In the genomic region with DNA sequence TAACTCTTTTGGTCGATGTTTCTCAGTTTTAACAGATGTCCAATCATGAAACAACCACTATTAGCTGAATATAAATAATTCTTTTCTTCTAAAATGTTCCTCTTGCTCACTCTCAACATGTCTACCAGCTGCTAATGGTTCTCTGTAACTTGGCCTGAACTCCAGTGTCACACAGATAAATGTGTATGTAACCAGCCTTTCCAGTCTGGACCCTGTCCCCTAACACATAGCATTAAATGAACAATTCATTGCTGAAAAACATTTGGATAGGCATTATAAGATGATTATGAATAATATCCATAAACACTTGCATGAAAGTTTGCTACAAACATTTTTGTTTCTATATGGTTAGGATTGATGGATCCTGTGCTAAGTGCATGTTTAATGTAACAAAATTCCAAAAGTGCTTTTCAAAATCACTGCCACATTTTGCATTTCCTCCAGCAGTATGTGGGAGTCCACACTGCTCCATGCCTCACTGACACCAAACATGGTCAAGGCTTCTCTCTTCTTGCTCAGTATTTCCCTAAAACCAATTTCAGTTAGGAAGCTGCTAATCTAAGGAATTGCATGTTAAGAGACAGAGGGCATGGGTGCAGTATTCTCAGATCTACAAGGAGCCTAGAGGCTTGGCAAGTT, we compare ENCODE assay signal across 14 mouse cellular contexts.
DNase-seq lines count a peak whose midpoint lies in the region; ATAC-seq and TF ChIP-seq lines count a peak whose summit lies in the region.
"Had no signal": no experiment of that assay in that cellular context is flagged by ENCODE, and none has a peak within 500 bp of the region (broad histone marks: within the 10 kb centered on the region; RNA-seq: fewer than 3 reads in every experiment).

No protein-coding gene starts in this region.

- no peaks in the 10 kb centered on the region for H3K9me3 ChIP-seq in lung, embryonic 14.5 days (ENCODE audit: low read depth, low read length)
- no peaks in the 10 kb centered on the region for H3K9me3 ChIP-seq in midbrain, embryonic 11.5 days (ENCODE audit: control insufficient read depth, low read length)
- H3K9me3 ChIP-seq in midbrain, embryonic 16.5 days (replicated peaks; ENCODE audit: control insufficient read depth, low read length, poor library complexity, severe bottlenecking) = no peaks in the 10 kb centered on the region
- no peaks in the 10 kb centered on the region for H3K9me3 ChIP-seq in stomach, embryonic 15.5 days
- H3K9me3 ChIP-seq: embryonic facial prominence, embryonic 10.5 days; forebrain, embryonic 10.5 days; forebrain, embryonic 15.5 days; heart, embryonic 13.5 days had no signal

- no peak overlapping the region for H3K4me3 ChIP-seq in lung, embryonic 14.5 days (ENCODE audit: low read depth, low read length)
- no peak overlapping the region for H3K4me3 ChIP-seq in midbrain, embryonic 11.5 days (ENCODE audit: low read depth, low read length)
- H3K4me3 ChIP-seq in midbrain, embryonic 16.5 days (ENCODE audit: low read depth, low read length) = no peak overlapping the region
- no peak overlapping the region for H3K4me3 ChIP-seq in stomach, embryonic 15.5 days (replicated peaks)
- H3K4me3 ChIP-seq: embryonic facial prominence, embryonic 10.5 days; erythroblast, embryonic 14.5 days; forebrain, embryonic 10.5 days; forebrain, embryonic 15.5 days; heart, embryonic 13.5 days had no signal

- no peaks in the 10 kb centered on the region for H3K36me3 ChIP-seq in lung, embryonic 14.5 days (ENCODE audit: insufficient read depth)
- H3K36me3 ChIP-seq in midbrain, embryonic 11.5 days (ENCODE audit: control insufficient read depth, insufficient read depth, low read length) = no peaks in the 10 kb centered on the region
- H3K36me3 ChIP-seq in midbrain, embryonic 16.5 days (ENCODE audit: control insufficient read depth, insufficient read depth, low read length) = no peaks in the 10 kb centered on the region
- H3K36me3 ChIP-seq in stomach, embryonic 15.5 days = no peaks in the 10 kb centered on the region
- H3K36me3 ChIP-seq: embryonic facial prominence, embryonic 10.5 days; forebrain, embryonic 10.5 days; forebrain, embryonic 15.5 days; heart, embryonic 13.5 days had no signal

- WGBS in lung, embryonic 14.5 days = 33% methylated on average over 1 of the region's 1 CpGs
- 66% methylated on average over 1 of the region's 1 CpGs for WGBS in midbrain, embryonic 11.5 days
- WGBS in midbrain, embryonic 16.5 days = 73% methylated on average over 1 of the region's 1 CpGs
- WGBS in stomach, embryonic 15.5 days = 18% methylated on average over 1 of the region's 1 CpGs

- peak overlapping the region; percentile 86 for H3K27ac ChIP-seq in lung, embryonic 14.5 days (ENCODE audit: low read depth)
- no peak overlapping the region for H3K27ac ChIP-seq in midbrain, embryonic 11.5 days (ENCODE audit: low read depth, low read length)
- no peak overlapping the region for H3K27ac ChIP-seq in midbrain, embryonic 16.5 days (ENCODE audit: low read length)
- H3K27ac ChIP-seq in stomach, embryonic 15.5 days = peak overlapping the region; percentile 60
- H3K27ac ChIP-seq: embryonic facial prominence, embryonic 10.5 days; forebrain, embryonic 10.5 days; forebrain, embryonic 15.5 days; heart, embryonic 13.5 days had no signal

- no peak overlapping the region for H3K9ac ChIP-seq in lung, embryonic 14.5 days
- no peak overlapping the region for H3K9ac ChIP-seq in midbrain, embryonic 11.5 days (ENCODE audit: low read length)
- no peak overlapping the region for H3K9ac ChIP-seq in midbrain, embryonic 16.5 days (ENCODE audit: low read depth, low read length)
- H3K9ac ChIP-seq in stomach, embryonic 15.5 days = no peak overlapping the region
- H3K9ac ChIP-seq: forebrain, embryonic 15.5 days; heart, embryonic 13.5 days had no signal

- no peaks in the 10 kb centered on the region for H3K27me3 ChIP-seq in lung, embryonic 14.5 days (ENCODE audit: insufficient read depth, low read length)
- H3K27me3 ChIP-seq in midbrain, embryonic 11.5 days (ENCODE audit: control insufficient read depth, insufficient read depth, low read length) = no peaks in the 10 kb centered on the region
- no peaks in the 10 kb centered on the region for H3K27me3 ChIP-seq in midbrain, embryonic 16.5 days (ENCODE audit: control insufficient read depth, insufficient read depth, low read depth, low read length)
- no peaks in the 10 kb centered on the region for H3K27me3 ChIP-seq in stomach, embryonic 15.5 days (replicated peaks)
- H3K27me3 ChIP-seq: forebrain, embryonic 15.5 days; heart, embryonic 13.5 days had no signal

- no peak overlapping the region for H3K4me2 ChIP-seq in lung, embryonic 14.5 days
- no peak overlapping the region for H3K4me2 ChIP-seq in midbrain, embryonic 11.5 days
- no peak overlapping the region for H3K4me2 ChIP-seq in midbrain, embryonic 16.5 days (ENCODE audit: low read length)
- H3K4me2 ChIP-seq in stomach, embryonic 15.5 days = no peak overlapping the region
- H3K4me2 ChIP-seq: forebrain, embryonic 15.5 days; heart, embryonic 13.5 days had no signal

- DNase-seq in lung, embryonic 14.5 days = peak; percentile 94
- DNase-seq in lung, postnatal 4 days = no peak
- DNase-seq in midbrain, embryonic 11.5 days (ENCODE audit: low spot score, missing footprints) = peak; percentile 71
- no peak for DNase-seq in adrenal gland, postnatal 4 days (ENCODE audit: low spot score in 2 of 2)
- DNase-seq: adrenal gland, postnatal 25 days; cerebellum, adult 2 months had no signal

- no peak for TF ChIP-seq CTCF in lung, embryonic 14.5 days (IDR thresholded peaks at IDR 0.05; ENCODE audit: low read depth)

- peaks cover 19% of the 10 kb centered on the region for H3K4me1 ChIP-seq in lung, embryonic 14.5 days (ENCODE audit: insufficient read depth)
- H3K4me1 ChIP-seq in midbrain, embryonic 11.5 days (ENCODE audit: control insufficient read depth, insufficient read depth, low read length) = no peaks in the 10 kb centered on the region
- H3K4me1 ChIP-seq in midbrain, embryonic 16.5 days (ENCODE audit: control insufficient read depth, insufficient read depth, low read length) = no peaks in the 10 kb centered on the region
- H3K4me1 ChIP-seq in stomach, embryonic 15.5 days = 0 out of 2 replicates have a peak, but pooled peaks cover 3% of the 10 kb centered on the region
- H3K4me1 ChIP-seq: embryonic facial prominence, embryonic 10.5 days; forebrain, embryonic 10.5 days; forebrain, embryonic 15.5 days; heart, embryonic 13.5 days had no signal

- ATAC-seq in lung, embryonic 14.5 days (ENCODE audit: insufficient read depth) = peak; percentile 95
- ATAC-seq in midbrain, embryonic 11.5 days (ENCODE audit: low FRiP score) = no peak
- ATAC-seq in midbrain, embryonic 16.5 days = no peak
- no peak; the same call in 1 of the 2 replicates for ATAC-seq in stomach, embryonic 15.5 days (ENCODE audit: insufficient read depth, low FRiP score, low read depth)
- ATAC-seq: forebrain, embryonic 15.5 days; hindbrain, embryonic 16.5 days had no signal

Comparison
In these comparisons a context has a peak if more than half of its experiments do, and no peak if none do; other contexts are left out.
1. DNase-seq: peak in lung, embryonic 14.5 days (single experiment) and midbrain, embryonic 11.5 days (single experiment); none in lung, postnatal 4 days (0 of 2) and adrenal gland, postnatal 4 days (0 of 2).
2. H3K27ac ChIP-seq: peak in lung, embryonic 14.5 days (single experiment) and stomach, embryonic 15.5 days (single experiment); none in midbrain, embryonic 11.5 days (single experiment) and midbrain, embryonic 16.5 days (single experiment).